Mouse (Mus musculus) embryonic fibroblast, embryonic 13.5 days (primary cell): Measurements from ENCODE around the gene Cnpy1.

Source experiments
- CTCF ChIP-seq: IDR thresholded peaks from 2 replicates; pipeline ENCODE4 v1.5.1; 2011; ENCODE audit warnings: mild to moderate bottlenecking, control low read depth, low read length, moderate library complexity, borderline replicate concordance; ENCODE audit not compliant: insufficient read depth
- POLR2A ChIP-seq: IDR thresholded peaks from 2 replicates; pipeline ENCODE4 v1.6.1; 2011; ENCODE audit warnings: low read depth, mild to moderate bottlenecking, control low read depth, low read length, moderate library complexity

DNA sequence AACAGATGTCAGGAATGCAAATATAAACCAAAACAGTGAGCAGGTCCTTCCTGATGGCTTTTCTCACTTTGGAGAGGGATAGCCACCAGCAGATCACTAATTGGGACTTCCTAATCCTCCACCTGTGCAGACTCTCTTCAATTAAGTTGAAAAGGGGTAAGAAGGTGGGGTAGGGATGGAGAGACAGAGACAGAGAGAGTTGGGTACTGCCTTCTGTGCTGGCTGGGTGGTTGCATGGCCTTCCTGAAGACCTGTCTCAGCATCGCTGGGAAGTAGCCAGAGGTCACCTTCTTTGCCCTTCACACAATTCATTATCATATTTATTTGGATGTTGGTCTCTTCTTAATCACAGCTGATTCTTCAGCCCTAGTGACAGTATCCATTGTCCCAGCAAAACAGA is 26.0 kb downstream of the Cnpy1 start:
- TF ChIP-seq CTCF = no peak
- TF ChIP-seq POLR2A = no peak
